In the genomic region with DNA sequence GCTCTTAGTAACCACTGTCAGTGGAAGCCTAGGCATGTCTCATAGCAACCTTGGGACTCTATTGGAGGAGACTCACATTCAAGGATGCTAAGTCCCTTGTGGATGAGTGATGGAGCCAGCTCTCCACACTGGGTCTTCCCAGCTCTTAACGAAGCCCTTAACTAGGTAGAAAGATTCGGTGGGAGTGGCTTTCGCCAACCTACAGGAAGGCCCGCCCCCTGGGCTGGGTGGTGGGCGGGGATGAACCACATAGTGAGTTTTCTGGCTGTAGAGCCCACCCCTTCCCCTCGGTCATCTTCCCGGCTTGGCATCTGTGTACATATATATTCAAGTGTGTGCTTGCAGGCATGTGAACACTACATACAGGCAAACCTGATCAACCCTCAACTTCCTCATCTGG, we compare ENCODE assay signal across 12 mouse cellular contexts.
A peak's percentile ranks its signal among the peaks of the same experiment; 100 is the strongest.
DNase-seq lines count a peak whose midpoint lies in the region; ATAC-seq lines count a peak whose summit lies in the region.
"Had no signal": no experiment of that assay in that cellular context is flagged by ENCODE, and none has a peak within 500 bp of the region (broad histone marks: within the 10 kb centered on the region; RNA-seq: fewer than 3 reads in every experiment).

No protein-coding gene starts in this region.

- 53% methylated on average over 7 of the region's 7 CpGs for WGBS in heart, embryonic 16.5 days
- 71% methylated on average over 7 of the region's 7 CpGs for WGBS in neural tube, embryonic 12.5 days
- 69% methylated on average over 7 of the region's 7 CpGs for WGBS in neural tube, embryonic 15.5 days
- 55% methylated on average over 7 of the region's 7 CpGs for WGBS in embryonic facial prominence, embryonic 14.5 days
- 58% methylated on average over 7 of the region's 7 CpGs for WGBS in stomach, embryonic 16.5 days

- ATAC-seq in heart, embryonic 16.5 days (replicated peaks; ENCODE audit: extremely low read depth, insufficient read depth, low FRiP score) = no peak
- ATAC-seq in neural tube, embryonic 12.5 days (ENCODE audit: low FRiP score, low read depth) = no peak
- no peak for ATAC-seq in neural tube, embryonic 15.5 days (ENCODE audit: low FRiP score)
- ATAC-seq in embryonic facial prominence, embryonic 14.5 days (ENCODE audit: low read depth) = no peak
- ATAC-seq in stomach, embryonic 16.5 days (ENCODE audit: insufficient read depth, low FRiP score) = no peak
- ATAC-seq: inflammation-experienced regulatory T-cells, adult 6 months had no signal

- H3K4me1 ChIP-seq in heart, embryonic 16.5 days (ENCODE audit: control insufficient read depth, insufficient read depth, low read length) = no peaks in the 10 kb centered on the region
- H3K4me1 ChIP-seq in neural tube, embryonic 12.5 days = peaks cover 8% of the 10 kb centered on the region; the same call in 1 of the 2 replicates
- no peaks in the 10 kb centered on the region for H3K4me1 ChIP-seq in neural tube, embryonic 15.5 days
- no peaks in the 10 kb centered on the region for H3K4me1 ChIP-seq in embryonic facial prominence, embryonic 14.5 days (ENCODE audit: control insufficient read depth, insufficient read depth, low read length)
- H3K4me1 ChIP-seq in stomach, embryonic 16.5 days (ENCODE audit: control insufficient read depth, insufficient read depth, low read length) = peaks cover 4% of the 10 kb centered on the region; the same call in 1 of the 2 replicates

- no peak overlapping the region for H3K4me3 ChIP-seq in heart, embryonic 16.5 days (ENCODE audit: low read length)
- H3K4me3 ChIP-seq in neural tube, embryonic 12.5 days = no peak overlapping the region
- H3K4me3 ChIP-seq in neural tube, embryonic 15.5 days (replicated peaks) = no peak overlapping the region
- peak overlapping the region; percentile 28; the same call in 1 of the 2 replicates for H3K4me3 ChIP-seq in embryonic facial prominence, embryonic 14.5 days (ENCODE audit: low read depth, low read length)
- H3K4me3 ChIP-seq in stomach, embryonic 16.5 days (replicated peaks; ENCODE audit: low read length) = peak overlapping the region; percentile 3

- no peaks in the 10 kb centered on the region; the same call in 1 of the 2 replicates for H3K27me3 ChIP-seq in heart, embryonic 16.5 days (ENCODE audit: control insufficient read depth, insufficient read depth, low read length)
- no peaks in the 10 kb centered on the region for H3K27me3 ChIP-seq in neural tube, embryonic 12.5 days (replicated peaks)
- H3K27me3 ChIP-seq in neural tube, embryonic 15.5 days (replicated peaks) = no peaks in the 10 kb centered on the region
- no peaks in the 10 kb centered on the region for H3K27me3 ChIP-seq in embryonic facial prominence, embryonic 14.5 days (replicated peaks; ENCODE audit: control insufficient read depth, insufficient read depth, low read length)
- no peaks in the 10 kb centered on the region for H3K27me3 ChIP-seq in stomach, embryonic 16.5 days (ENCODE audit: control insufficient read depth, insufficient read depth, low read length)

- intact Hi-C loops in heart, postnatal 14 days (cut with DNase I) = no loop called here

- H3K9me3 ChIP-seq in heart, embryonic 16.5 days (replicated peaks; ENCODE audit: control insufficient read depth, low read length) = no peaks in the 10 kb centered on the region
- H3K9me3 ChIP-seq in neural tube, embryonic 12.5 days = no peaks in the 10 kb centered on the region
- H3K9me3 ChIP-seq in neural tube, embryonic 15.5 days (replicated peaks) = no peaks in the 10 kb centered on the region
- H3K9me3 ChIP-seq in embryonic facial prominence, embryonic 14.5 days (ENCODE audit: control insufficient read depth, low read length) = no peaks in the 10 kb centered on the region
- no peaks in the 10 kb centered on the region for H3K9me3 ChIP-seq in stomach, embryonic 16.5 days (replicated peaks; ENCODE audit: control insufficient read depth, low read length)

- no peaks in the 10 kb centered on the region for H3K36me3 ChIP-seq in heart, embryonic 16.5 days (ENCODE audit: control insufficient read depth, insufficient read depth)
- H3K36me3 ChIP-seq in neural tube, embryonic 12.5 days = no peaks in the 10 kb centered on the region
- H3K36me3 ChIP-seq in neural tube, embryonic 15.5 days = no peaks in the 10 kb centered on the region
- no peaks in the 10 kb centered on the region for H3K36me3 ChIP-seq in embryonic facial prominence, embryonic 14.5 days (ENCODE audit: control insufficient read depth, insufficient read depth, low read length)
- H3K36me3 ChIP-seq in stomach, embryonic 16.5 days (ENCODE audit: control insufficient read depth, insufficient read depth, low read length) = no peaks in the 10 kb centered on the region

- peak overlapping the region; percentile 21 for H3K4me2 ChIP-seq in heart, embryonic 16.5 days (ENCODE audit: low read depth, low read length)
- peak overlapping the region; percentile 47 for H3K4me2 ChIP-seq in neural tube, embryonic 12.5 days (replicated peaks)
- H3K4me2 ChIP-seq in neural tube, embryonic 15.5 days = no peak overlapping the region
- peak overlapping the region; percentile 44 for H3K4me2 ChIP-seq in embryonic facial prominence, embryonic 14.5 days (ENCODE audit: low read depth, low read length)
- 0 out of 2 replicates have a peak overlapping the region, but pooled peaks have one; percentile 35 for H3K4me2 ChIP-seq in stomach, embryonic 16.5 days (ENCODE audit: low read depth, low read length)

- no peak overlapping the region for H3K27ac ChIP-seq in heart, embryonic 16.5 days (ENCODE audit: low read length)
- no peak overlapping the region for H3K27ac ChIP-seq in neural tube, embryonic 12.5 days
- no peak overlapping the region for H3K27ac ChIP-seq in neural tube, embryonic 15.5 days (replicated peaks)
- no peak overlapping the region for H3K27ac ChIP-seq in embryonic facial prominence, embryonic 14.5 days (replicated peaks; ENCODE audit: low read depth, low read length)
- H3K27ac ChIP-seq in stomach, embryonic 16.5 days (ENCODE audit: low read length) = no peak overlapping the region

- DNase-seq in heart, postnatal 14 days = no peak
- no peak for DNase-seq in embryonic facial prominence, embryonic 14.5 days (ENCODE audit: low spot score)
- DNase-seq in left cerebral cortex, adult 9 months (ENCODE audit: low spot score in 2 of 2) = no peak
- DNase-seq: cerebellum, postnatal 25 days; gastrocnemius, postnatal 25 days; lung, postnatal 36 days; thymus, postnatal 36 days had no signal

- H3K9ac ChIP-seq in heart, embryonic 16.5 days (ENCODE audit: low read length) = no peak overlapping the region
- H3K9ac ChIP-seq in neural tube, embryonic 12.5 days = no peak overlapping the region
- H3K9ac ChIP-seq in neural tube, embryonic 15.5 days (replicated peaks) = no peak overlapping the region
- no peak overlapping the region for H3K9ac ChIP-seq in embryonic facial prominence, embryonic 14.5 days (ENCODE audit: low read depth, low read length)
- H3K9ac ChIP-seq in stomach, embryonic 16.5 days (ENCODE audit: low read length) = no peak overlapping the region

Comparison
In these comparisons a context has a peak if more than half of its experiments do, and no peak if none do; other contexts are left out.
1. H3K4me3 ChIP-seq: peak in embryonic facial prominence, embryonic 14.5 days (single experiment) and stomach, embryonic 16.5 days (single experiment); none in heart, embryonic 16.5 days (single experiment), neural tube, embryonic 12.5 days (single experiment) and neural tube, embryonic 15.5 days (single experiment).